Mouse (Mus musculus): ENCODE results near the gene Slc12a6. TPM values are rescaled to one million over a fixed set of nuclear protein-coding genes. Genes with fewer than 3 reads are reported as not detected.
A peak's percentile ranks its signal among the peaks of the same experiment; 100 is the strongest.

The Slc12a6 gene
- 9.6 and 11.4 TPM in 2 replicates for polyA plus RNA-seq (2015; fragmentation: Nextera tagmentation; extraction: Ambion mirVana)

GRCm38 (mm10) chr2:112265448-112266241 is at the start of gene Slc12a6:
Gene Slc12a6, plus strand, starts transcription at chr2:112265825.
- Histone ChIP-seq H3K27ac (peak within 1 kb of the TSS; percentile 96), H3K4me1 (replicated peaks) (peaks cover 28% of the 10 kb centered on the region), H3K36me3 (no peaks in the 10 kb centered on the region), H3K4me2 (peak within 1 kb of the TSS; percentile 74), H3K27me3 (no peaks in the 10 kb centered on the region), H3K9me3 (replicated peaks) (no peaks in the 10 kb centered on the region), H3K4me3 (peak within 1 kb of the TSS; percentile 88), H3K9ac (peak within 1 kb of the TSS; percentile 87)
- ATAC-seq (replicated peaks; ENCODE audit: insufficient number of reproducible peaks, insufficient read depth, low FRiP score, low read depth): peak; percentile 92
- under 1% methylated on average over 79 of the region's 85 CpGs for WGBS

- H3K27me3 ChIP-seq: no peaks in the 10 kb centered on the region
- H3K27ac ChIP-seq: no peak overlapping the region
- H3K4me1 ChIP-seq (replicated peaks): no peaks in the 10 kb centered on the region
- ATAC-seq (replicated peaks; ENCODE audit: insufficient number of reproducible peaks, insufficient read depth, low FRiP score, low read depth): no peak
- no peaks in the 10 kb centered on the region for H3K9me3 ChIP-seq (replicated peaks)
- no peaks in the 10 kb centered on the region for H3K36me3 ChIP-seq
- no peak overlapping the region for H3K4me2 ChIP-seq
- no peak overlapping the region for H3K4me3 ChIP-seq
- no peak overlapping the region for H3K9ac ChIP-seq
- 9% methylated on average over 1 of the region's 1 CpGs for WGBS
Observed at GRCm38 (mm10) chr2:112215977-112216376, 49.6 kb upstream of the Slc12a6 start.

- no peaks in the 10 kb centered on the region for H3K9me3 ChIP-seq (replicated peaks)
- H3K27ac ChIP-seq: no peak overlapping the region
- no peak for ATAC-seq (replicated peaks; ENCODE audit: insufficient number of reproducible peaks, insufficient read depth, low FRiP score, low read depth)
- no peaks in the 10 kb centered on the region for H3K4me1 ChIP-seq (replicated peaks)
- H3K27me3 ChIP-seq: no peaks in the 10 kb centered on the region
- no peak overlapping the region for H3K4me2 ChIP-seq
- no peak overlapping the region for H3K9ac ChIP-seq
- no peaks in the 10 kb centered on the region for H3K36me3 ChIP-seq
- WGBS: 69% methylated on average over 6 of the region's 6 CpGs
- H3K4me3 ChIP-seq: no peak overlapping the region
Observed at GRCm38 (mm10) chr2:112217614-112218013, 48.0 kb upstream of the Slc12a6 start.

GRCm38 (mm10) chr2:112220880-112221279 is 44.7 kb upstream of the Slc12a6 start:
- Histone ChIP-seq H3K4me3 (no peak overlapping the region), H3K4me2 (no peak overlapping the region), H3K4me1 (replicated peaks) (no peaks in the 10 kb centered on the region), H3K27ac (no peak overlapping the region), H3K36me3 (no peaks in the 10 kb centered on the region), H3K9ac (no peak overlapping the region), H3K9me3 (replicated peaks) (no peaks in the 10 kb centered on the region), H3K27me3 (no peaks in the 10 kb centered on the region)
- 73% methylated on average over 5 of the region's 5 CpGs for WGBS
- no peak for ATAC-seq (replicated peaks; ENCODE audit: insufficient number of reproducible peaks, insufficient read depth, low FRiP score, low read depth)

- Histone ChIP-seq H3K4me3 (no peak overlapping the region), H3K9me3 (replicated peaks) (no peaks in the 10 kb centered on the region), H3K4me1 (replicated peaks) (no peaks in the 10 kb centered on the region), H3K9ac (no peak overlapping the region), H3K27me3 (no peaks in the 10 kb centered on the region), H3K4me2 (no peak overlapping the region), H3K36me3 (no peaks in the 10 kb centered on the region), H3K27ac (no peak overlapping the region)
- ATAC-seq (replicated peaks; ENCODE audit: insufficient number of reproducible peaks, insufficient read depth, low FRiP score, low read depth): no peak
- WGBS: 49% methylated on average over 5 of the region's 5 CpGs
Observed at GRCm38 (mm10) chr2:112222607-112223006, 43.0 kb upstream of the Slc12a6 start.

GRCm38 (mm10) chr2:112224356-112224755 is 41.3 kb upstream of the Slc12a6 start:
- H3K27ac ChIP-seq: no peak overlapping the region
- H3K9ac ChIP-seq: no peak overlapping the region
- H3K4me1 ChIP-seq (replicated peaks): no peaks in the 10 kb centered on the region
- no peak overlapping the region for H3K4me2 ChIP-seq
- no peaks in the 10 kb centered on the region for H3K27me3 ChIP-seq
- WGBS: 61% methylated on average over 4 of the region's 4 CpGs
- H3K9me3 ChIP-seq (replicated peaks): no peaks in the 10 kb centered on the region
- H3K4me3 ChIP-seq: no peak overlapping the region
- no peaks in the 10 kb centered on the region for H3K36me3 ChIP-seq
- ATAC-seq (replicated peaks; ENCODE audit: insufficient number of reproducible peaks, insufficient read depth, low FRiP score, low read depth): no peak

GRCm38 (mm10) chr2:112232623-112233022 is 33.0 kb upstream of the Slc12a6 start:
- H3K9ac ChIP-seq: no peak overlapping the region
- 76% methylated on average over 1 of the region's 1 CpGs for WGBS

GRCm38 (mm10) chr2:112236620-112237019 is 29.0 kb upstream of the Slc12a6 start:
- Histone ChIP-seq H3K27ac (no peak overlapping the region), H3K4me1 (replicated peaks) (peaks cover 15% of the 10 kb centered on the region), H3K36me3 (no peaks in the 10 kb centered on the region), H3K4me3 (no peak overlapping the region), H3K4me2 (no peak overlapping the region), H3K27me3 (no peaks in the 10 kb centered on the region), H3K9ac (no peak overlapping the region), H3K9me3 (replicated peaks) (no peaks in the 10 kb centered on the region)
- 79% methylated on average over 2 of the region's 2 CpGs for WGBS
- ATAC-seq (replicated peaks; ENCODE audit: insufficient number of reproducible peaks, insufficient read depth, low FRiP score, low read depth): no peak

More at GRCm38 (mm10) chr2:112232623-112233022, 33.0 kb upstream of the Slc12a6 start:
- Histone ChIP-seq H3K9me3 (replicated peaks) (no peaks in the 10 kb centered on the region), H3K4me3 (no peak overlapping the region), H3K27me3 (no peaks in the 10 kb centered on the region), H3K4me2 (no peak overlapping the region), H3K4me1 (replicated peaks) (no peaks in the 10 kb centered on the region), H3K27ac (no peak overlapping the region), H3K36me3 (no peaks in the 10 kb centered on the region)
- ATAC-seq (replicated peaks; ENCODE audit: insufficient number of reproducible peaks, insufficient read depth, low FRiP score, low read depth): no peak

GRCm38 (mm10) chr2:112238006-112238405 is 27.6 kb upstream of the Slc12a6 start:
- peaks cover 15% of the 10 kb centered on the region for H3K4me1 ChIP-seq (replicated peaks)
- H3K9ac ChIP-seq: no peak overlapping the region
- no peaks in the 10 kb centered on the region for H3K27me3 ChIP-seq
- peak overlapping the region; percentile 99; the same call in 1 of the 2 replicates for H3K4me2 ChIP-seq
- no peak for ATAC-seq (replicated peaks; ENCODE audit: insufficient number of reproducible peaks, insufficient read depth, low FRiP score, low read depth)
- no peaks in the 10 kb centered on the region for H3K9me3 ChIP-seq (replicated peaks)
- H3K27ac ChIP-seq: no peak overlapping the region
- H3K4me3 ChIP-seq: no peak overlapping the region
- WGBS: 8% methylated on average over 4 of the region's 4 CpGs
- no peaks in the 10 kb centered on the region for H3K36me3 ChIP-seq

GRCm38 (mm10) chr2:112239212-112239934 is 26.3 kb upstream of the Slc12a6 start, which contains the start of gene Lpcat4:
Gene Lpcat4, plus strand, starts transcription at chr2:112239468.
- under 1% methylated on average over 93 of the region's 94 CpGs for WGBS

GRCm38 (mm10) chr2:112239935-112240721 is 25.5 kb upstream of the Slc12a6 start:
- H3K9me3 ChIP-seq (replicated peaks): no peaks in the 10 kb centered on the region
- 1% methylated on average over 28 of the region's 28 CpGs for WGBS
- H3K4me1 ChIP-seq (replicated peaks): peaks cover 15% of the 10 kb centered on the region
- peak overlapping the region; percentile 83 for H3K9ac ChIP-seq
- peak overlapping the region; percentile 97 for H3K4me3 ChIP-seq
- H3K27me3 ChIP-seq: no peaks in the 10 kb centered on the region
- ATAC-seq (replicated peaks; ENCODE audit: insufficient number of reproducible peaks, insufficient read depth, low FRiP score, low read depth): peak; percentile 14; the same call in 1 of the 2 replicates
- H3K4me2 ChIP-seq: peak overlapping the region; percentile 99
- no peaks in the 10 kb centered on the region; the same call in 1 of the 2 replicates for H3K36me3 ChIP-seq
- peak overlapping the region; percentile 91 for H3K27ac ChIP-seq

More at GRCm38 (mm10) chr2:112239212-112239934, 26.3 kb upstream of the Slc12a6 start, which contains the start of gene Lpcat4:
- H3K4me1 ChIP-seq (replicated peaks): peaks cover 15% of the 10 kb centered on the region
- peak within 1 kb of the TSS; percentile 99 for H3K4me2 ChIP-seq
- H3K9me3 ChIP-seq (replicated peaks): no peaks in the 10 kb centered on the region
- H3K4me3 ChIP-seq: peak within 1 kb of the TSS; percentile 97
- peak within 1 kb of the TSS; percentile 83 for H3K9ac ChIP-seq
- H3K27me3 ChIP-seq: no peaks in the 10 kb centered on the region
- ATAC-seq (replicated peaks; ENCODE audit: insufficient number of reproducible peaks, insufficient read depth, low FRiP score, low read depth): peak; percentile 87
- no peaks in the 10 kb centered on the region; the same call in 1 of the 2 replicates for H3K36me3 ChIP-seq
- peak within 1 kb of the TSS; percentile 91 for H3K27ac ChIP-seq

Data from heart, embryonic 15.5 days (tissue).